Mouse (Mus musculus) intestine, embryonic 15.5 days (tissue): ENCODE results near the gene Tma7. TPM values are rescaled to one million over a fixed set of nuclear protein-coding genes. Genes with fewer than 3 reads are reported as not detected.

ENCODE experiments used
- ATAC-seq: fragments of 200-750 bp; cut with Nextera tagmentation; 2 replicates; pipeline ENCODE4 v1.8.0; 2017; ENCODE audit warnings: moderate TSS enrichment, moderate library complexity
- H3K27ac ChIP-seq: fragments of 300-500 bp; sonication (generic); 2 replicates; pipeline ENCODE4 v1.5.1; 2015; ENCODE audit warnings: mild to moderate bottlenecking, inconsistent platforms
- H3K27me3 ChIP-seq: fragments of 300-500 bp; sonication (generic); replicated peaks from 2 replicates; pipeline ENCODE4 v1.6.1; 2015; ENCODE audit warnings: inconsistent platforms
- H3K36me3 ChIP-seq: fragments of 300-500 bp; sonication (generic); 2 replicates; pipeline ENCODE4 v1.6.1; 2015; ENCODE audit warnings: inconsistent platforms
- H3K4me1 ChIP-seq: fragments of 300-500 bp; sonication (generic); replicated peaks from 2 replicates; pipeline ENCODE4 v1.6.1; 2015; ENCODE audit warnings: inconsistent platforms
- H3K4me2 ChIP-seq: fragments of 300-500 bp; sonication (generic); replicated peaks from 2 replicates; pipeline ENCODE4 v1.6.1; 2015; ENCODE audit warnings: mild to moderate bottlenecking, inconsistent platforms
- H3K4me3 ChIP-seq: fragments of 300-500 bp; sonication (generic); replicated peaks from 2 replicates; pipeline ENCODE4 v1.5.1; 2015; ENCODE audit warnings: inconsistent platforms
- H3K9ac ChIP-seq: fragments of 300-500 bp; sonication (generic); 2 replicates; pipeline ENCODE4 v1.6.1; 2015; ENCODE audit warnings: inconsistent platforms
- H3K9me3 ChIP-seq: fragments of 300-500 bp; sonication (generic); 2 replicates; pipeline ENCODE4 v1.6.1; 2016; ENCODE audit warnings: inconsistent platforms
- WGBS: fragments of 180-500 bp; shearing (Covaris S2); methylation state at CpG from one replicate; pipeline ENCODE4 v1.1.7; 2015; 5-methylcytosine and 5-hydroxymethylcytosine counted together
- polyA plus RNA-seq: library from polyadenylated mRNA; unstranded; fragments of >200 nt; fragmentation: Nextera tagmentation; extraction: Ambion mirVana; gene quantifications from 2 replicates; pipeline ENCODE4 v1.2.1, GENCODE M21; 2015

Tma7 gene
- polyA plus RNA-seq, 1 experiment from 2014 or later, result 707 TPM

GRCm38 (mm10) chr9:109114871-109115270 is 32.5 kb upstream of the Tma7 start:
- no peak overlapping the region for H3K4me3 ChIP-seq
- ATAC-seq, result no peak
- WGBS, result 89% methylated on average over 7 of the region's 7 CpGs
- H3K9ac ChIP-seq, result no peak overlapping the region
- H3K27ac ChIP-seq, result no peak overlapping the region
- no peaks in the 10 kb centered on the region for H3K9me3 ChIP-seq
- H3K27me3 ChIP-seq, result no peaks in the 10 kb centered on the region
- peaks cover 37% of the 10 kb centered on the region for H3K36me3 ChIP-seq
- H3K4me1 ChIP-seq, result no peaks in the 10 kb centered on the region
- no peak overlapping the region for H3K4me2 ChIP-seq

- H3K36me3 ChIP-seq, result peaks cover 41% of the 10 kb centered on the region
- H3K9ac ChIP-seq, result no peak overlapping the region
- 91% methylated on average over 11 of the region's 11 CpGs for WGBS
- no peaks in the 10 kb centered on the region for H3K4me1 ChIP-seq
- no peak for ATAC-seq
- H3K9me3 ChIP-seq, result no peaks in the 10 kb centered on the region
- no peak overlapping the region for H3K27ac ChIP-seq
- H3K4me2 ChIP-seq, result no peak overlapping the region
- no peaks in the 10 kb centered on the region for H3K27me3 ChIP-seq
- no peak overlapping the region for H3K4me3 ChIP-seq
Observed at GRCm38 (mm10) chr9:109114276-109114675, 31.9 kb upstream of the Tma7 start.

- ATAC-seq, result no peak
- no peaks in the 10 kb centered on the region for H3K27me3 ChIP-seq
- no peaks in the 10 kb centered on the region for H3K9me3 ChIP-seq
- H3K9ac ChIP-seq, result no peak overlapping the region
- no peak overlapping the region for H3K4me2 ChIP-seq
- no peak overlapping the region for H3K4me3 ChIP-seq
- no peak overlapping the region for H3K27ac ChIP-seq
- H3K4me1 ChIP-seq, result no peaks in the 10 kb centered on the region
- 91% methylated on average over 8 of the region's 8 CpGs for WGBS
- peaks cover 39% of the 10 kb centered on the region for H3K36me3 ChIP-seq
Observed at GRCm38 (mm10) chr9:109113331-109113730, 30.9 kb upstream of the Tma7 start.

- H3K36me3 ChIP-seq, result peaks cover 33% of the 10 kb centered on the region
- 91% methylated on average over 9 of the region's 9 CpGs for whole genome bisulfite sequencing
- H3K4me1 ChIP-seq, result no peaks in the 10 kb centered on the region
- no peak overlapping the region for H3K4me3 ChIP-seq
- H3K4me2 ChIP-seq, result no peak overlapping the region
- ATAC-seq, result no peak
- H3K9me3 ChIP-seq, result no peaks in the 10 kb centered on the region
- H3K27me3 ChIP-seq, result no peaks in the 10 kb centered on the region
- H3K27ac ChIP-seq, result no peak overlapping the region
- H3K9ac ChIP-seq, result no peak overlapping the region
Observed at GRCm38 (mm10) chr9:109111591-109111990, 29.2 kb upstream of the Tma7 start.

GRCm38 (mm10) chr9:109111101-109111500 is 28.7 kb upstream of the Tma7 start:
- WGBS, result 86% methylated on average over 4 of the region's 4 CpGs
- ATAC-seq, result no peak
- H3K27ac ChIP-seq, result no peak overlapping the region
- H3K4me3 ChIP-seq, result no peak overlapping the region
- no peak overlapping the region for H3K9ac ChIP-seq
- H3K4me1 ChIP-seq, result no peaks in the 10 kb centered on the region
- H3K9me3 ChIP-seq, result no peaks in the 10 kb centered on the region
- peaks cover 33% of the 10 kb centered on the region for H3K36me3 ChIP-seq
- H3K27me3 ChIP-seq, result no peaks in the 10 kb centered on the region
- no peak overlapping the region for H3K4me2 ChIP-seq

- H3K36me3 ChIP-seq, result peaks cover 37% of the 10 kb centered on the region
- no peak overlapping the region for H3K4me3 ChIP-seq
- H3K9ac ChIP-seq, result no peak overlapping the region
- peaks cover 2% of the 10 kb centered on the region; the same call in 1 of the 2 replicates for H3K4me1 ChIP-seq
- no peak for ATAC-seq
- H3K27ac ChIP-seq, result no peak overlapping the region
- H3K4me2 ChIP-seq, result no peak overlapping the region
- WGBS, result 95% methylated on average over 11 of the region's 11 CpGs
- H3K27me3 ChIP-seq, result no peaks in the 10 kb centered on the region
- no peaks in the 10 kb centered on the region for H3K9me3 ChIP-seq
Observed at GRCm38 (mm10) chr9:109110240-109110639, 27.9 kb upstream of the Tma7 start.

GRCm38 (mm10) chr9:109107341-109107740 is 25.0 kb upstream of the Tma7 start:
- 64% methylated on average over 5 of the region's 6 CpGs for WGBS
- Histone ChIP-seq H3K9me3 (no peaks in the 10 kb centered on the region), H3K27me3 (no peaks in the 10 kb centered on the region), H3K36me3 (peaks cover 33% of the 10 kb centered on the region), H3K9ac (no peak overlapping the region), H3K27ac (no peak overlapping the region), H3K4me3 (no peak overlapping the region), H3K4me1 (peaks cover 9% of the 10 kb centered on the region), H3K4me2 (no peak overlapping the region)
- ATAC-seq, result no peak

GRCm38 (mm10) chr9:109105648-109106047 is 23.3 kb upstream of the Tma7 start:
- Histone ChIP-seq H3K36me3 (peaks cover 25% of the 10 kb centered on the region), H3K4me3 (no peak overlapping the region), H3K9ac (no peak overlapping the region), H3K4me1 (peaks cover 9% of the 10 kb centered on the region), H3K27me3 (no peaks in the 10 kb centered on the region), H3K27ac (no peak overlapping the region), H3K9me3 (no peaks in the 10 kb centered on the region), H3K4me2 (no peak overlapping the region)
- 89% methylated on average over 12 of the region's 12 CpGs for WGBS
- ATAC-seq, result no peak

GRCm38 (mm10) chr9:109105011-109105410 is 22.6 kb upstream of the Tma7 start:
- 69% methylated on average over 12 of the region's 12 CpGs for WGBS
- H3K4me3 ChIP-seq, result no peak overlapping the region
- no peak overlapping the region for H3K27ac ChIP-seq
- no peak overlapping the region for H3K9ac ChIP-seq
- H3K4me1 ChIP-seq, result peaks cover 9% of the 10 kb centered on the region
- no peaks in the 10 kb centered on the region for H3K9me3 ChIP-seq
- no peaks in the 10 kb centered on the region for H3K27me3 ChIP-seq
- peaks cover 20% of the 10 kb centered on the region for H3K36me3 ChIP-seq
- peak; percentile 57 for ATAC-seq
- H3K4me2 ChIP-seq, result no peak overlapping the region

- Histone ChIP-seq H3K9ac (no peak overlapping the region), H3K4me2 (no peak overlapping the region), H3K4me3 (no peak overlapping the region), H3K36me3 (peaks cover 15% of the 10 kb centered on the region), H3K4me1 (peaks cover 14% of the 10 kb centered on the region), H3K9me3 (no peaks in the 10 kb centered on the region), H3K27me3 (no peaks in the 10 kb centered on the region), H3K27ac (no peak overlapping the region)
- no peak for ATAC-seq
- 91% methylated on average over 9 of the region's 9 CpGs for WGBS
Observed at GRCm38 (mm10) chr9:109104083-109104482, 21.7 kb upstream of the Tma7 start.

GRCm38 (mm10) chr9:109103250-109103649 is 20.9 kb upstream of the Tma7 start:
- Histone ChIP-seq H3K4me1 (peaks cover 23% of the 10 kb centered on the region), H3K9ac (no peak overlapping the region), H3K4me2 (no peak overlapping the region), H3K27ac (no peak overlapping the region), H3K36me3 (peaks cover 11% of the 10 kb centered on the region; the same call in 1 of the 2 replicates), H3K9me3 (no peaks in the 10 kb centered on the region), H3K27me3 (no peaks in the 10 kb centered on the region), H3K4me3 (no peak overlapping the region)
- ATAC-seq, result no peak
- WGBS, result 76% methylated on average over 7 of the region's 7 CpGs

- Histone ChIP-seq H3K4me1 (peaks cover 29% of the 10 kb centered on the region), H3K4me2 (no peak overlapping the region), H3K27ac (no peak overlapping the region), H3K9me3 (no peaks in the 10 kb centered on the region), H3K36me3 (peaks cover 11% of the 10 kb centered on the region; the same call in 1 of the 2 replicates), H3K9ac (no peak overlapping the region), H3K4me3 (no peak overlapping the region), H3K27me3 (no peaks in the 10 kb centered on the region)
- WGBS, result 92% methylated on average over 3 of the region's 3 CpGs
- ATAC-seq, result no peak
Observed at GRCm38 (mm10) chr9:109102541-109102940, 20.2 kb upstream of the Tma7 start.

GRCm38 (mm10) chr9:109101933-109102445 is 19.6 kb upstream of the Tma7 start:
- Histone ChIP-seq H3K27ac (no peak overlapping the region), H3K9ac (no peak overlapping the region), H3K4me2 (no peak overlapping the region), H3K4me1 (peaks cover 35% of the 10 kb centered on the region), H3K27me3 (no peaks in the 10 kb centered on the region), H3K9me3 (no peaks in the 10 kb centered on the region), H3K36me3 (peaks cover 11% of the 10 kb centered on the region; the same call in 1 of the 2 replicates), H3K4me3 (no peak overlapping the region)
- WGBS, result 91% methylated on average over 5 of the region's 5 CpGs
- no peak for ATAC-seq
